Mouse (Mus musculus): Measurements from ENCODE around the gene Uimc1.
A peak's percentile ranks its signal among the peaks of the same experiment; 100 is the strongest.

Gene Uimc1

DNA sequence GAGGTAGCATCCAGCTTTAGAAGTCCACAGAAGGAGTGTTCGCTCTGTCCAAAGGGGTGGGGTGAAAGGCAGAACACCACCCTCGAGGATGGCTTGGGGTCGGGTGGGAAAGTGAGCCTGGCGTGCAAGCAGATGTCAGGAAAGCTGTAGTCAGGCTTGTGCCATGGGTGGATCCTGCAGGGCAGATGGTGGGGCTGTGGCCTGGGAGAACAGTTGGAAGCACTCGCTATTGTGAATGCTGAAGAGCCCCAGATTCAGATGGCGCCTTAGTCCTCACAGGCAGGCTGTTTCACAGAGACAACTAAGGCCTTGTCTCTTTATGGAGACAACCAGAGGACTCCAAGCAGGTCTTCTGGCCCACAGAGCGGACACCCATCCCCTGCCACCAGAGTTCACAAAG, 107.9 kb downstream of the Uimc1 start:
- no peak for DNase-seq

DNA sequence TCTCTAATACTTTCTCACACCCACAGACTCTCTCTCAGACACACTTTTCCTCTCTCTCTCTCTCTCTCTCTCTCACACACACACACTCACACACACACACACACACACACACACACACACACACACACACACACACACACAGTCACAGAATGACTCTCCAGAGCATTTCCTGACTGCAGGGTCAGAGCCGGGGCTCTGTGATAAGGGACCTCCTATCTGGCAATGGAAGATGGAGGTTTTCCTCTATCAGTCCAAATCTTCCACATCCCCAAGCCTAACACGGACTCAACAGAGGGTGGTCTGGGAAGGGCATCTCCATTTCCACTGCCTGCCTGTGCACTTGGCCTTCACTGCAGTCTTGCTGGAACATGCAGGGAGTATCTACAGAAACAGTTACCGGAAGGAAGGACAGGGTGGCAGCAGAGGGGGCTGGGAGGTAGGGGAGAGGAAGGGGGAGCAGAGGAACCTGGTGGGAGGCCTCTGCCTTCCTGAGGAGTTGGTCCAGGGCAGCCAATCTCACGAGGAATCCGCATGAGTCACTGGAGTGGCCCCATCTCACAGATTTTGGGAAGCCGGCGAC, 111.8 kb downstream of the Uimc1 start:
- no peak for DNase-seq

DNA sequence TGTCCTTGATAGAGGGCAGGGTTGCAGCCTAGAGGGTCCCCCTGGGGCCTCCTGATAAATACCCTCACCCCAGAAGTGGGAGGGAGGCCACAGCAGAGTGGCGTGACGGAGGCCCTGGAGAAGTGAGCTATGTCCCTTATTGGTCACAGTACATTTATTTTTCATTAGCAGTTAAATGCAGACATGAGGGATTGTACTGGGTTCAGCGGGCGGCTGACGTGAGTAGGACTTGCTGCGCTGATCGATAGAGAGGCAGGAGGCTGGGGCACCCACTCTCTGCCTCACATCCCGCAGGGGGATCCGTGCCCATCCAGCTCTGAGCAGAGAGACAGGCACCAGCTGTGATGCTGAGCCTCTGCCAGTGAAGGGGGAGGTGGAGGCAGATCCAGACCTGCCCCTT, 112.7 kb downstream of the Uimc1 start:
- no peak for DNase-seq

DNA sequence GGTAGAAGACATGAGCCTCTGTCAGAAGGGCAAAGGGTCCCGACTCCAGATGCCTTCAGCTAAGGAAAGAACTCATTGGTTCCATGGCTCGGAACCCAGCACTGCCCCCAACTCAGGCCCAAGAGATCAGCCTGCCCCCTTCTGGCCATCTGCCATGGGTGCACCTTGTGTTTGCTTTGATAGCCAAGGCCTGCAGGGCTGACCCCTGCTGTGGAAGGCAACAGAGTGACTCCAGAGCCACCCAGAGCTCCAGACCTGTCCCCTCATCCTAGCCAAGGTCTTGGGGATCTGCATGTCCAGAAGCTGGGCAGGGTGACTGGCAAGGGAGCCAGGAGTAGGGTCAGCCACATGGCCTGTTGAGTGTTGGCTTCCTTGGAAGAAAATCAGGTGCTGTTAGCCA, 116.5 kb downstream of the Uimc1 start:
- DNase-seq: no peak

DNA sequence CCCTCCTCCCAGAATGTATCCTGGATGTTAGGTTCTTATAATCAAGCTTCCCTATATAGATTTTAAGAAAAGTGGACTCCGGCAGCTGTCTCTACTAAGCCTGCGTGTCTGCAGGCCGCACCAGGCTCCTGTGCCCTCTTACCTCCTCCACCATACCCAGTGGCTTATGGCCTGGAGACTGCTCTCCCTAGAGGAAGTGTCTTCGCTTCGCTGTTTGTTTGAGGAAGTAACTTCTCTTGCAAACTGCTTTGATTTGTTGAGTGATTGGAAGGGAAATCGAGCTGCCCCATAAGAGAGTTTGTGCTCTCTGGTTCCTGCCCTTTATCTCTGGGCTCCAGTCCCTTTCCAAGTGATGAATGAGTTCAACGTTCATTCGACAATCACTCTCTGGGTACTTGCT, 117.1 kb downstream of the Uimc1 start:
- DNase-seq: no peak

DNA sequence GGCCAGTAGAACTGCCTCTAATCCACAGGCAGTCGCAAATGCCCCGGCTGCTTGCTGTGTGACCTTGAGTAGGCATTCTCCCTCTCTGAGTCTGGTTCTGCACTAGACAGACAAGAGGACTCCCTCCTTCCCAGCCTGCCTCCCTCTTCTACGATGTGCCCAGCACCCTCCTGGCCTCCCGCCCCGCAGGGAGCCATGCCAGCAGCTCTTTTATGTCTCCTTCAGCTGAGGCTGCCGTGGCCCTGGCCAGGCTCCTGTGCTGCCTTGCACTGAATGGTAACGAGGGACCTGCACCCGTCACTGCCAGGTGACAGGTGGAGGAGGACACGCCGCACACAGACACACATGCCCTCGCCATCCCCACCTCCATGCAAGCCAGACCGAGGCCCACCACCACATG, 119.1 kb downstream of the Uimc1 start:
- no peak for DNase-seq

DNA sequence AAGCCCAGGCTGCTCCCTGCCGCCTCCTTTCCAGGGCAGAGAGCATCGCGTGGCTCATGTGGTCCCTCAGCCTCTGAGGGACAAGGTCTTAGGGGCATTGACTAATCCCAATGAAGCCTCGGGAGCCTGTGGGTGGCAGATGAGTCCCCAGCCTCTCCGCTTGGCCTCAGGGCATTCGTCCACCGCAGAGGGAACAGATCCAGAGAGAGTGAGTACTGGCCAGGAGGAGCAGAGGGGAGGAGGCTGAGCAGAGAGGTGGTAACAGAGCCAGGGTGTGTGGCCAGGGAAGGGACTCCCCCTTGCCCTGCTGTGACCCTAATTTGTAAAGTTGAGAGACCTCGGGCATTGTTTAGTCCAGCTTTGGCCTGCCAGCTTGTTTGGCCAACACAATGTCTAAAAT, 121.3 kb downstream of the Uimc1 start:
- peak in 1 of 2 experiments; percentile 37 for DNase-seq
